Mouse (Mus musculus): ENCODE data around the gene Olfr275.
"Not testable (repeated sequence)": the region's sequence is repeated elsewhere in the genome, so short reads cannot be mapped to it uniquely, and the experiment has no call there.

The Olfr275 gene

DNA sequence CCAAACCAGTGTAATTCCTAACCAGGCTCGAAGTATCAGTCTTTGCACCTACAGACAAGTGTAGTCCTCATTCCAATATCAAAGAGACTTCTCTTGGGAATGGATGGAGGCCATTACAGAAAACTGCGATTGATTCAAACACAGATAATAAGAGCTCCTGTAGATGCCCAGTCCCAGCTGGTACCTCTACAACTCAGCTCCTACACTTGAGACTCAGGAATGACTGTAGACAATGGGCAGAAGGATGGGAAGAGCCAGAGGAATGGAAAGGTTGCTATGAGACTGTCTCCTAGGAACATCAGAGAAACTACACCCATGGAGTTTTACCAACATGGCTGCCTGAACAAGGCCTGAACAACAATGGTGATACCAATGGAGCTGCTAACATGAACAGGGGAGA, at the start of gene Olfr275:
Gene Olfr275 (plus strand): TSS at position 301 of the 400 bp plus-strand sequence.
- DNase-seq (ENCODE audit: low spot score), result no peak

GRCm38 (mm10) chr4:52765612-52766011, 48.8 kb upstream of the Olfr275 start:
- DNase-seq (ENCODE audit: low spot score), result no peak

DNA sequence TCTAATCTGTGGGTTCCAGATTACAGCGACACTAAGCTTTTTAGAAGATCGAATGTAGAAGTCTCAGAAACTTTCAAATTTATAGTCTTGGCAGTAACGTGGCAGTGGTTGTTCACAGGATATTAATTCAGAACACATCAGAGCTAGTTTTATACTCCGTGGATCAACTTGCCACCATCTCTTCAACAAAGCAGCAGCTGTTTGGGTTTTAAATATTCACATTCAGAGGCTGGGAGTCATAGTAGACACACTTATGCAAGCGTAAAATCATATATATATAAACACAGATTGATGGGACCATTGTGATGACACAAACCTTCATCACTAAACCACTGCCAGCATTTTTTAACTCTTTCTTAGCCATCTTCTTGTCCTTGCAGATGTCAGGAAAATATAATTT, 42.2 kb upstream of the Olfr275 start:
- no peak for DNase-seq (ENCODE audit: low spot score)

DNA sequence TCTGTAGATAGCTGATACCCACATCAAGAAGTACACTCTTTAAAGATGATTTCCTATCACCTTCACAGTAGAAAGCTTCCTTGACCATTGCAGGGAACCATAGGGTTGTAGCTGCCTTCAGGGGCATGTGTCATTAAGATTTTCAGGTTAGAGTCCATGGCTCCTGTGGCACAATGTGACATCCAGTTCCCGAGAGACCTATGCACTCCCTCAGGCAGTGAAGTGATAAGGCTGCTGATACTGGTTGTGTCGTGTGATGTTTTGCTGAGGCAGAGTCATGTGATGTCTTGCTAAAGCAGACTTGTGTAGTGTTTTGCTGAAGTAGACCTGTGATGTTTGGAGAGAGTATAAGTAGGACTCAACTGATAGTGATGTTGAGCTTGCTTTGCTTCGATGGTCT, 14.4 kb upstream of the Olfr275 start:
- no peak for DNase-seq (ENCODE audit: low spot score)

GRCm38 (mm10) chr4:52811871-52812270, 2.5 kb upstream of the Olfr275 start:
- DNase-seq (ENCODE audit: low spot score), result no peak

GRCm38 (mm10) chr4:52821375-52821774, 7.0 kb downstream of the Olfr275 start:
- DNase-seq (ENCODE audit: low spot score), result no peak

DNA sequence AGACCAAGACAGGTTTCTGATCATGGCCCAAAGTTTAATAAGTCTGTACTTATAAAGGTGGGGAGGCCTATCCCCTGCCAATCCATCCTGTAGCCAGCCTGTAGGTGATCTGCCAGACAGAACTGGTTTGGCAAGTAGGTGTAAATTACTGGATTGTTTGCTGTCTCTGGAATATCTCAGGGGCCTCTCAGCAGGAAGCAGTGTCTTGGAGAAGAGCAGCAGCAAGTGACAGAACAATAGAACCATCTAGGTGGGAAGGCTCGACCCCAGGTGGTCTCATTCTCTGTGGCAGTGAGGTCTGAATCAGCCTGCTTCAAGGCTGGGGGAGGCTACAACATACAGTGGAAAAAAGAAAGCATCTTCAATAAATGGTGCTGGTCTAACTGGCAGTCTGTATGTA, 31.0 kb downstream of the Olfr275 start:
- DNase-seq (ENCODE audit: low spot score), result not testable (repeated sequence)

GRCm38 (mm10) chr4:52849039-52849635, 34.7 kb downstream of the Olfr275 start:
- no peak for DNase-seq (ENCODE audit: low spot score)

DNA sequence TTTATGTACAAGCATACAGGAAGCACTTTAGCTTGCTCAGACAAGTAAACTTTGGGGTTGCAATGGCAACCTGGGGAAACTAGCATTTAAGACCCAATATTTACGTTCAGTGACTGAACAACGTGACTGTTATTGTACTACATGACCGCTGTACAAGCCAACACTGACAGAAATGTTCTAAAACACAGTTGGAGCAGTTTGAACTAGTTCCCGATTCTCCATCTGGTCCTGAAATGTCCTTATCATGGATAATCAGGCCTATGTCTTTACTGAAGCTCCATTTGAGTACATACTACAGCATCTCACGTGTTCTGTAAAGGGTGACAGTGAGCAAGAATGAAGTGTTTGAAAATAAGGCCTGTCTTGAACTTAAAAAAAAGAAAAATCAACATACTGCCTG, 35.3 kb downstream of the Olfr275 start:
- DNase-seq (ENCODE audit: low spot score), result no peak

- DNase-seq (ENCODE audit: low spot score), result no peak
These were observed 44.7 kb downstream of the Olfr275 start, which contains the start of gene Olfr273 for GRCm38 (mm10) chr4:52859136-52859535. Olfr273 (minus strand) TSS chr4:52859236.

DNA sequence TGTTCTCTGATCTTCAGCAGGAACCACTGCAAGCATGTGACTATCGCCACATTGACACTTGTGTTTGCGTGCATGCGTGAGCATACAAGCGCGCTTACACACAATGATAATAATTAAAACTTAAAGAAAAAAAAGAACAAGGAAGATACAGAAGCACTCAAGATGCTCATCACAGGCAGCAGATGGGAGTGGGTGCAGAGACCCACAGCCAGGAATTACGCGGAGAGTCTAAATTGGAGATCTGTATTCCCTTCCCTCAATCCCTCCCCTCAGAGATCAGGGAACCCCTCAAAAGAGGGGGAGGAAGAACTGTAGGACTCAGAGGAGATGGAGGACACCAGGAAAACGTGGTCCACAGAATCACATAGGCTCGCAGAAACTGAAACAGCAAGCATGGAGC, 49.8 kb downstream of the Olfr275 start:
- no peak for DNase-seq (ENCODE audit: low spot score)

Data from MN1 (cell line).